Mouse (Mus musculus): ENCODE results near the gene Tfap2e. TPM values are rescaled to one million over a fixed set of nuclear protein-coding genes. Genes with fewer than 3 reads are reported as not detected.

Tfap2e gene
- polyA plus RNA-seq, 1 experiment from 2014 or later: not detected

GRCm38 (mm10) chr4:126689457-126689856, 46.6 kb downstream of the Tfap2e start:
- no peaks in the 10 kb centered on the region for H3K9me3 ChIP-seq
- H3K4me1 ChIP-seq: peaks cover 8% of the 10 kb centered on the region
- H3K27ac ChIP-seq (replicated peaks): peak overlapping the region; percentile 54
- no peak for ATAC-seq (ENCODE audit: extremely low read depth, insufficient number of reproducible peaks, low FRiP score, low TSS enrichment)
- no peak overlapping the region for H3K4me2 ChIP-seq
- no peak overlapping the region for H3K4me3 ChIP-seq
- WGBS: 75% methylated on average over 2 of the region's 2 CpGs
- H3K9ac ChIP-seq: no peak overlapping the region
- no peaks in the 10 kb centered on the region for H3K27me3 ChIP-seq (replicated peaks)
- peaks cover 72% of the 10 kb centered on the region for H3K36me3 ChIP-seq

- Histone ChIP-seq H3K27me3 (replicated peaks) (no peaks in the 10 kb centered on the region), H3K9ac (no peak overlapping the region), H3K4me1 (peaks cover 37% of the 10 kb centered on the region), H3K4me2 (no peak overlapping the region), H3K36me3 (peaks cover 49% of the 10 kb centered on the region), H3K27ac (replicated peaks) (no peak overlapping the region), H3K9me3 (no peaks in the 10 kb centered on the region), H3K4me3 (no peak overlapping the region)
- WGBS: 74% methylated on average over 3 of the region's 3 CpGs
- ATAC-seq (ENCODE audit: extremely low read depth, insufficient number of reproducible peaks, low FRiP score, low TSS enrichment): no peak
Measured at GRCm38 (mm10) chr4:126683084-126683483, 53.0 kb downstream of the Tfap2e start.

- Histone ChIP-seq H3K27me3 (replicated peaks) (no peaks in the 10 kb centered on the region), H3K4me2 (no peak overlapping the region), H3K27ac (replicated peaks) (no peak overlapping the region), H3K9me3 (no peaks in the 10 kb centered on the region), H3K4me1 (peaks cover 39% of the 10 kb centered on the region), H3K9ac (no peak overlapping the region), H3K36me3 (peaks cover 42% of the 10 kb centered on the region), H3K4me3 (no peak overlapping the region)
- WGBS: 58% methylated on average over 5 of the region's 5 CpGs
- no peak for ATAC-seq (ENCODE audit: extremely low read depth, insufficient number of reproducible peaks, low FRiP score, low TSS enrichment)
Measured at GRCm38 (mm10) chr4:126682298-126682697, 53.7 kb downstream of the Tfap2e start.

GRCm38 (mm10) chr4:126677054-126678003, 58.7 kb downstream of the Tfap2e start, which contains the start of gene Psmb2:
Gene Psmb2, plus strand, starts transcription at chr4:126677630.
- peak within 1 kb of the TSS; percentile 97 for H3K4me2 ChIP-seq
- H3K27me3 ChIP-seq (replicated peaks): 0 out of 2 replicates have a peak, but pooled peaks cover 3% of the 10 kb centered on the region
- 3% methylated on average over 48 of the region's 48 CpGs for WGBS
- peaks cover 34% of the 10 kb centered on the region for H3K4me1 ChIP-seq
- peak within 1 kb of the TSS; percentile 81 for H3K4me3 ChIP-seq
- H3K36me3 ChIP-seq: 0 out of 2 replicates have a peak, but pooled peaks cover 8% of the 10 kb centered on the region
- H3K27ac ChIP-seq (replicated peaks): peak within 1 kb of the TSS; percentile 75
- peak within 1 kb of the TSS; percentile 99 for H3K9ac ChIP-seq
- H3K9me3 ChIP-seq: no peaks in the 10 kb centered on the region
- peak; percentile 97 for ATAC-seq (ENCODE audit: extremely low read depth, insufficient number of reproducible peaks, low FRiP score, low TSS enrichment)

GRCm38 (mm10) chr4:126667075-126667474, 69.0 kb downstream of the Tfap2e start:
- WGBS: 81% methylated on average over 2 of the region's 2 CpGs
- H3K27me3 ChIP-seq (replicated peaks): 0 out of 2 replicates have a peak, but pooled peaks cover 4% of the 10 kb centered on the region
- no peaks in the 10 kb centered on the region for H3K36me3 ChIP-seq
- no peaks in the 10 kb centered on the region for H3K4me1 ChIP-seq
- H3K9ac ChIP-seq: no peak overlapping the region
- H3K27ac ChIP-seq (replicated peaks): no peak overlapping the region
- no peak overlapping the region for H3K4me3 ChIP-seq
- H3K4me2 ChIP-seq: no peak overlapping the region
- ATAC-seq (ENCODE audit: extremely low read depth, insufficient number of reproducible peaks, low FRiP score, low TSS enrichment): no peak
- H3K9me3 ChIP-seq: peaks cover 14% of the 10 kb centered on the region; the same call in 1 of the 2 replicates

Other genes starting within 250 kb of the Tfap2e start
- gene Ago4, start 202.8 kb downstream of the Tfap2e start, polyA plus RNA-seq (2015; fragmentation: Nextera tagmentation; extraction: Ambion mirVana): 0.75 and 1.1 TPM in 2 replicates
- gene Clspn, start 179.3 kb downstream of the Tfap2e start, polyA plus RNA-seq (2015; fragmentation: Nextera tagmentation; extraction: Ambion mirVana): 22.4 and 24.5 TPM in 2 replicates
- 1.4 and 1.8 TPM in 2 replicates for gene 5730409E04Rik, start 126.4 kb downstream of the Tfap2e start, polyA plus RNA-seq (2015; fragmentation: Nextera tagmentation; extraction: Ambion mirVana)
- 372 and 437 TPM in 2 replicates for gene Psmb2, start 58.6 kb downstream of the Tfap2e start, polyA plus RNA-seq (2015; fragmentation: Nextera tagmentation; extraction: Ambion mirVana)
- 23.0 and 23.4 TPM in 2 replicates for gene Ncdn, start 17.2 kb upstream of the Tfap2e start, polyA plus RNA-seq (2015; fragmentation: Nextera tagmentation; extraction: Ambion mirVana)
- 20.7 and 23.0 TPM in 2 replicates for gene AU040320, start 17.3 kb upstream of the Tfap2e start, polyA plus RNA-seq (2015; fragmentation: Nextera tagmentation; extraction: Ambion mirVana)
- 12.9 and 13.7 TPM in 2 replicates for gene Zmym4, start 231.9 kb upstream of the Tfap2e start, polyA plus RNA-seq (2015; fragmentation: Nextera tagmentation; extraction: Ambion mirVana)